Mouse (Mus musculus) lung, postnatal 0 days (tissue): ENCODE data around the gene Ppp1ca. TPM values are rescaled to one million over a fixed set of nuclear protein-coding genes. Genes with fewer than 3 reads are reported as not detected.

Experiments used
- ATAC-seq: fragments of 200-750 bp; cut with Nextera tagmentation; 2 replicates; pipeline ENCODE4 v1.8.0; 2017; ENCODE audit warnings: moderate library complexity
- DNase-seq: peaks from one replicate; pipeline ENCODE4 v3.0.0-alpha.2; 2016; ENCODE audit warnings: low spot score
- H3K27ac ChIP-seq: fragments of 300-500 bp; sonication (generic); 2 replicates; pipeline ENCODE4 v1.5.1; 2014; ENCODE audit warnings: antibody characterized with exemption, mild to moderate bottlenecking, low read length, mixed read lengths
- H3K27me3 ChIP-seq: fragments of 300-500 bp; sonication (generic); replicated peaks from 2 replicates; pipeline ENCODE4 v1.6.1; 2014; ENCODE audit warnings: low read length, mixed read lengths; ENCODE audit not compliant: insufficient read depth
- H3K36me3 ChIP-seq: fragments of 300-500 bp; sonication (generic); 2 replicates; pipeline ENCODE4 v1.6.1; 2014; ENCODE audit warnings: low read length, mixed read lengths; ENCODE audit not compliant: insufficient read depth
- H3K4me1 ChIP-seq: fragments of 300-500 bp; sonication (generic); 2 replicates; pipeline ENCODE4 v1.6.1; 2014; ENCODE audit warnings: antibody characterized with exemption, low read depth, low read length, mixed read lengths; ENCODE audit not compliant: insufficient read depth
- H3K4me2 ChIP-seq: fragments of 300-500 bp; sonication (generic); replicated peaks from 2 replicates; pipeline ENCODE4 v1.6.1; 2014; ENCODE audit warnings: low read depth, mild to moderate bottlenecking, low read length, moderate library complexity, mixed read lengths
- H3K4me3 ChIP-seq: fragments of 300-500 bp; sonication (generic); 2 replicates; pipeline ENCODE4 v1.5.1; 2014; ENCODE audit warnings: low read depth, low read length
- H3K9ac ChIP-seq: fragments of 300-500 bp; sonication (generic); replicated peaks from 2 replicates; pipeline ENCODE4 v1.6.1; 2014; ENCODE audit warnings: low read depth, mild to moderate bottlenecking
- H3K9me3 ChIP-seq: fragments of 300-500 bp; sonication (generic); 2 replicates; pipeline ENCODE4 v1.6.1; 2016; ENCODE audit warnings: low read length, mixed read lengths
- CTCF ChIP-seq: IDR thresholded peaks from 2 replicates; pipeline ENCODE4 v1.5.1; 2016; ENCODE audit warnings: antibody characterized with exemption, mild to moderate bottlenecking
- EP300 ChIP-seq: IDR thresholded peaks from 2 replicates; pipeline ENCODE4 v1.6.1; 2016; ENCODE audit warnings: antibody characterized with exemption, mild to moderate bottlenecking, control low read depth
- WGBS: fragments of 180-500 bp; shearing (Covaris S2); extraction: QIAGEN DNeasy Blood & Tissue Kit; methylation state at CpG from one replicate; pipeline ENCODE4 v1.1.7; 2014; 5-methylcytosine and 5-hydroxymethylcytosine counted together
- polyA plus RNA-seq: library from polyadenylated mRNA; unstranded; fragments of >200 nt; fragmentation: Nextera tagmentation; extraction: Ambion mirVana; gene quantifications from 2 replicates; pipeline ENCODE4 v1.2.1, GENCODE M21; 2015

The Ppp1ca gene
- polyA plus RNA-seq, 1 experiment from 2014 or later = 631 TPM

GRCm38 (mm10) chr19:4169810-4170209, 22.1 kb upstream of the Ppp1ca start:
- Histone ChIP-seq H3K9ac (peak overlapping the region; percentile 73), H3K36me3 (no peaks in the 10 kb centered on the region; the same call in 1 of the 2 replicates), H3K27me3 (no peaks in the 10 kb centered on the region), H3K9me3 (no peaks in the 10 kb centered on the region), H3K4me1 (peaks cover 11% of the 10 kb centered on the region; the same call in 1 of the 2 replicates), H3K4me2 (peak overlapping the region; percentile 79), H3K4me3 (peak overlapping the region; percentile 39), H3K27ac (peak overlapping the region; percentile 93)
- DNase-seq (no peak), ATAC-seq (no peak)
- no peak for TF ChIP-seq CTCF
- no peak for TF ChIP-seq EP300
- WGBS = 4% methylated on average over 22 of the region's 27 CpGs

DNA sequence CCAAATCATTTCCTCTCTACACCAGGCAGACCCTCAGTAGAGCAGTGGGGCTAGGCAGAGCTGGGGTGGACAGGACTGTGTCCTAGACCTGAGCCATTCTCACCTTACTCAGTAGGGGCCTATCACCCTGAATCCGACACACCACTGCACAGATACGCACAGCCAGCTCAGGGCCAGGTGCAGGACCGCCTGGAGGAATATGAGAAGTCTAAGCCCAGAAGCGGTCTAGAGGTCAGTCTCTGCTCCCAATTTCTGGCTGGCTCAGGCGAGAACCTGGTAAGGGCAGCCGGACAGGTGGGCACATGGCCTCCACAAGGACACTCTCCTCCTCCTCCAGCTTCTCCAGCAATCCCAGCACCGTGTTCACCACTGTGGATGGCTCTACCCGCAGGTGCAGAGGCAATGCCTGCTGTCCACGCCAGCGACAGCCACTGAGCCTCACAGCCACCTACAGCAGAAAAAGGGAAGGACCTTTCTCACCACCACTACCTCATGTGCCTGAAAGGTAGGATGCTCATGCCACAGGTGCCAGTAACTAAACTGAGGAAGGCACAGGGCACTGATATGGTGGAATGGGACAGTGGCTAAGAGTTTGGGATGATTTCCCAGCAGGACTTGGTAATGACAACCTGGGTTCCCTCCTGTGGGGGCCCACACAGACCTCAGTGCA, 21.0 kb upstream of the Ppp1ca start:
- ATAC-seq (no peak), DNase-seq (no peak)
- peak overlapping the region; percentile 26; the same call in 1 of the 2 replicates for H3K27ac ChIP-seq
- 95% methylated on average over 10 of the region's 10 CpGs for whole genome bisulfite sequencing
- TF ChIP-seq EP300 (no peak), CTCF (no peak)
- no peaks in the 10 kb centered on the region for H3K27me3 ChIP-seq
- no peaks in the 10 kb centered on the region; the same call in 1 of the 2 replicates for H3K36me3 ChIP-seq
- no peak overlapping the region for H3K9ac ChIP-seq
- H3K9me3 ChIP-seq = no peaks in the 10 kb centered on the region
- H3K4me2 ChIP-seq = no peak overlapping the region
- peaks cover 18% of the 10 kb centered on the region; the same call in 1 of the 2 replicates for H3K4me1 ChIP-seq
- no peak overlapping the region for H3K4me3 ChIP-seq

DNA sequence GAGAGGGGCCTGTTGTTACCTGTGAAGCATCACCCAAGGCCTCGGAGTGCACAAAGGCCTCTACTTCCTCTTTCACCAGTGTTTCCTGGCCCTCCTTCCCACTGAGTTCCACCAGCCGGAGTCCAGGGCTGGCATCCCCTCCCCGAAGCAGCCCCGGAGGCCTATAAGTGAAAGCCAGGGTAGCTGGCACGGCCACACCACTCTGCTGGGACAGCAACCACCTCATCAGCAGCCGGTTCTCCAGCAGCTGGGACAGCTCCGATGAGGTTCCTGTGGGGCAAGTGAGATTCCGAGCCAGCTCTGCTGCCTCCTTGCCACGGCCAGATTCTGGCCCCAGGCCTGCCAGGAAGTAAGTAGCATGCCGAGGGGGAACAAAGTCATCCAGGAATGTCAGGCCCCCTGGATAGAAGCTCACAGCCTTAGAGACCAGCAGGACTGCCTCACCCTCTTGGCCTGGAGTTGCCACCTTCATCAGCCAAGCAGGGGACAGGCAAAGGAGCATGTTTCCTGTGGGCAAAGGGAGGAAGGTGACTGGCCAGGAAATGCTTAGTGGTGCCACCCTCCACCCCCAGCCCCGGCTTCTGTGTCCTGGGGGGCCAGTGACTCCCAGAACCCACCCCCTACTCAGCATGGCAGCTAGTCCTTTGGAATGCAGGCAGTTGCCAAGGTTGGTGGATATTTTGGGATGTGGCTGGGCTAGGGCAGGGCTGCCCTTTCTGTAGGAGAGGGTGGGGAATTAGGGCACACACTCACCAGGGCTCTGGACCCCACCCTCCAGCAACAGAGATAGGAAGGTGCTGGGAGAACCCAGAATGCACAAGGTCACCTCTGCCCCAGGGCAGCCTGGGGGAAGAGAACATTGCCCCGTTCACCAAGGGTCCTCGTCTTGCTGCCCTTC, 20.2 kb upstream of the Ppp1ca start:
- Histone ChIP-seq H3K9ac (no peak overlapping the region), H3K9me3 (no peaks in the 10 kb centered on the region), H3K4me3 (no peak overlapping the region), H3K4me1 (peaks cover 18% of the 10 kb centered on the region; the same call in 1 of the 2 replicates), H3K36me3 (no peaks in the 10 kb centered on the region; the same call in 1 of the 2 replicates), H3K27ac (peak overlapping the region; percentile 26), H3K27me3 (no peaks in the 10 kb centered on the region), H3K4me2 (no peak overlapping the region)
- WGBS = 40% methylated on average over 13 of the region's 13 CpGs
- peak; percentile 48 for DNase-seq
- no peak for ATAC-seq
- TF ChIP-seq CTCF (no peak), EP300 (no peak)

DNA sequence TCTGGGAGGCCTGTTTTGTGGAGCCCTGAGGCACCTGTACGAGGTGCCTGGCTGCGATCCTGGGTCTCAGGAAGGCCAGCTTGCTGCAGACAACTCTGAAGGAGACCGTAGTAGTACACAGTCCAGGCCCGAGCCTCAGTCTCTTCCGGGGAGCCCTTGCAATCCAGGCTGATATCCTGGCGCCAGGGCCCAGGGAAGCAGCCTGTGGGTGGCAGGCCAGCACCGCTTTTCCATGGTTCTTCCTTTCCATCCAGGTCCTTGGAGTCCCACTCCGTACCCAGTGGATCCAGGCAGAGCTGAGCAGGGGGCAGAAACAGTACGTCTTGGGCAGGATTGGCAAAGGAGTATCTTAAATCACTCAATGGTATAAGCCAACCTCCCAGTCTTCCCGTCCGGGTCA, 18.9 kb upstream of the Ppp1ca start:
- Histone ChIP-seq H3K27ac (no peak overlapping the region), H3K4me1 (peaks cover 18% of the 10 kb centered on the region; the same call in 1 of the 2 replicates), H3K9me3 (no peaks in the 10 kb centered on the region), H3K36me3 (no peaks in the 10 kb centered on the region; the same call in 1 of the 2 replicates), H3K27me3 (no peaks in the 10 kb centered on the region), H3K4me3 (no peak overlapping the region), H3K4me2 (no peak overlapping the region), H3K9ac (no peak overlapping the region)
- ATAC-seq (no peak), DNase-seq (no peak)
- TF ChIP-seq EP300 (no peak), CTCF (no peak)
- 62% methylated on average over 11 of the region's 11 CpGs for WGBS

DNA sequence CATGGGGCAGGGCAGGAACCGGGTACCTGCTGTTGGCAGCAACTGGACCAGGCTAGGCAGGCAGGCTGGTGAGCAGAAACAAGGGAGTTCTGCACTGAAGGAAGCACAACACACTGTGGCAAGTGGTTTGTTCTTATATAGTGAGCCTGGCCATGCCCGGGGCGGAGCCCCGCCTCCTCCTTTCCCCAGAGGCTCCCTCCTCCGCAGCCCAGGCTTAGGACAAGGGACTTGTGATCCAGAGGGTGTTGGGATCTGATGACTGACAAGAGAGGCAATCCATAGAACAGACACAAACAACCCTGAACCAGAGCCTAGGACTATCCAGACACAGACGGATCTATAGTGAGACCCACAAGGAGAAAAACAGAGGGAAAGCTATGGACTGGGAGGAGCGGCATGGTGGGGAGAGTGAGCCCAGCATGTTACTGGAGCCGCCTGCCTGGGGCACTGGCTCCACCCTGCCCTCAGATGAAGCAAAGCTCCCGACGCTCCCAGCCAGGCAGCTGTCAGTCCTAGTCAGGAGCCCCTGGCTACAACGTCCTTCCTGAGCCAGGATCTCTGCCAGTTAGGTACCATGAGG, 16.4 kb upstream of the Ppp1ca start, which contains the start of gene Carns1:
Carns1 (minus strand) TSS at position 112 of the 580 bp plus-strand sequence.
- TF ChIP-seq CTCF = no peak
- TF ChIP-seq EP300 = no peak
- ATAC-seq = peak; percentile 82
- peaks cover 12% of the 10 kb centered on the region; the same call in 1 of the 2 replicates for H3K4me1 ChIP-seq
- H3K4me2 ChIP-seq = peak within 1 kb of the TSS; percentile 47
- no peaks in the 10 kb centered on the region for H3K27me3 ChIP-seq
- no peak within 1 kb of the TSS for H3K4me3 ChIP-seq
- H3K27ac ChIP-seq = no peak within 1 kb of the TSS; the same call in 1 of the 2 replicates
- H3K9me3 ChIP-seq = no peaks in the 10 kb centered on the region
- H3K36me3 ChIP-seq = no peaks in the 10 kb centered on the region; the same call in 1 of the 2 replicates
- 11% methylated on average over 10 of the region's 11 CpGs for WGBS
- peak; percentile 67 for DNase-seq
- no peak within 1 kb of the TSS for H3K9ac ChIP-seq

- H3K4me1 ChIP-seq = 0 out of 2 replicates have a peak, but pooled peaks cover 2% of the 10 kb centered on the region
- no peak for TF ChIP-seq CTCF
- TF ChIP-seq EP300 = no peak
- H3K36me3 ChIP-seq = no peaks in the 10 kb centered on the region
- no peaks in the 10 kb centered on the region for H3K9me3 ChIP-seq
- H3K4me2 ChIP-seq = no peak overlapping the region
- no peaks in the 10 kb centered on the region for H3K27me3 ChIP-seq
- DNase-seq = no peak
- H3K4me3 ChIP-seq = no peak overlapping the region
- no peak for ATAC-seq
- H3K9ac ChIP-seq = no peak overlapping the region
- no peak overlapping the region for H3K27ac ChIP-seq
- 82% methylated on average over 7 of the region's 7 CpGs for WGBS
These were observed 11.5 kb upstream of the Ppp1ca start for GRCm38 (mm10) chr19:4180411-4180810.
